Mouse (Mus musculus) heart, postnatal 4 days (tissue): ENCODE measurements around the gene Ssr1. TPM values are rescaled to one million over a fixed set of nuclear protein-coding genes. Genes with fewer than 3 reads are reported as not detected.

Experiments used
- DNase-seq: peaks from one replicate; pipeline ENCODE4 v3.0.0; 2021
- total RNA-seq, 2 experiments: library from RNA; stranded (reverse); gene quantifications; 2 replicates each; pipeline ENCODE4 v1.2.3; 2021

Ssr1 gene
- total RNA-seq, 2 experiments from 2014 or later, result 93.1 to 98.7 TPM

- DNase-seq, result peak; percentile 49
These were observed 49.7 kb downstream of the Ssr1 start for GRCm38 (mm10) chr13:37944306-37944705.

- DNase-seq, result no peak
These were observed 50.6 kb downstream of the Ssr1 start for GRCm38 (mm10) chr13:37943466-37943865.

GRCm38 (mm10) chr13:37942887-37943331 lies 51.1 kb downstream of the Ssr1 start:
- DNase-seq, result no peak

GRCm38 (mm10) chr13:37941950-37942886 lies 51.8 kb downstream of the Ssr1 start:
- DNase-seq, result no peak

DNA sequence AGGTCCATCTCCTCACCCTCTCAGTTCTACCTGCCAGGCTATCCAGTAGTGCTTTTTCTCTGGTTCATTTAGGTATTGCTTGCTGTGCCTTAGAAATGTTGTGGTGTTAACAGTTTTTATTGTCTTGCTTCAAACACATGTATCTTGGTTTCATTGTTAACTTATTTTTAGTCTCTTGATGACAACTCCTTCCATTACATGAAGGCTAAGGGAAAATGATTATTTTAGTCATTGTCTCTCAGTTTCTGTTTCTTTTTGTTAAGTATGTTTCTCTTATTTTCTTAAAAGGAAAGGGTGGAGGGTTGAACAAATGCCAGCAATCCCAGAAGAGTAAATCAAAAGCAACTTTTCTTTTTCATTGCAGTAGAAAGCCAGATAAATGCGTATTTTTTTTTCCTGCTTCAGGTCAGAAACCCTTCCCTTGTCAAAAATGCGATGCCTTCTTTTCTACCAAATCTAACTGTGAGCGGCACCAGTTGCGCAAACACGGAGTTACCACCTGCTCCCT lies 52.8 kb downstream of the Ssr1 start:
- no peak for DNase-seq

- no peak for DNase-seq
These were observed 53.4 kb downstream of the Ssr1 start for GRCm38 (mm10) chr13:37940649-37941048.

GRCm38 (mm10) chr13:37940167-37940566 lies 53.9 kb downstream of the Ssr1 start:
- no peak for DNase-seq

- DNase-seq, result no peak
These were observed 57.7 kb downstream of the Ssr1 start for GRCm38 (mm10) chr13:37936351-37936750.

GRCm38 (mm10) chr13:37934920-37935319 lies 59.1 kb downstream of the Ssr1 start:
- DNase-seq, result peak; percentile 69

DNA sequence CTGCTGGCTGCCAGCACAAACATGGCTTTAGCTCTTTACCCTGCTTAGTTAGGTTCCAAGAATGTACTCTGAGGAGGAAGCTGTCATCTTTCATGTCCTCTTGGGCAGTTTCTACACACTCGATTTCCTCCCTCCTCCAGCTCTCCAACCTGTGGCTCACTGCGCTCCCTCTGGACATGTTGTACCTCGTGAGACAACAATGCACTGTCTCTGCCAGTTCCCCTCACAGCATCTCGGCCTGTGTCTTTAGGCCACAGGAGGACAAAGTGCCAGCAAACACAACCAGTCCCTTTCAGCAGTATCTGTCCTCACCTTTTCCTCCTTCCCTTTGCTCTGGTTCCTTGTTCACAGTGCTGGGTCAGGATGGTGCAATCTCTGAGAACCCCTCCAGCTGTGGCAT lies 59.9 kb downstream of the Ssr1 start:
- DNase-seq, result no peak

DNA sequence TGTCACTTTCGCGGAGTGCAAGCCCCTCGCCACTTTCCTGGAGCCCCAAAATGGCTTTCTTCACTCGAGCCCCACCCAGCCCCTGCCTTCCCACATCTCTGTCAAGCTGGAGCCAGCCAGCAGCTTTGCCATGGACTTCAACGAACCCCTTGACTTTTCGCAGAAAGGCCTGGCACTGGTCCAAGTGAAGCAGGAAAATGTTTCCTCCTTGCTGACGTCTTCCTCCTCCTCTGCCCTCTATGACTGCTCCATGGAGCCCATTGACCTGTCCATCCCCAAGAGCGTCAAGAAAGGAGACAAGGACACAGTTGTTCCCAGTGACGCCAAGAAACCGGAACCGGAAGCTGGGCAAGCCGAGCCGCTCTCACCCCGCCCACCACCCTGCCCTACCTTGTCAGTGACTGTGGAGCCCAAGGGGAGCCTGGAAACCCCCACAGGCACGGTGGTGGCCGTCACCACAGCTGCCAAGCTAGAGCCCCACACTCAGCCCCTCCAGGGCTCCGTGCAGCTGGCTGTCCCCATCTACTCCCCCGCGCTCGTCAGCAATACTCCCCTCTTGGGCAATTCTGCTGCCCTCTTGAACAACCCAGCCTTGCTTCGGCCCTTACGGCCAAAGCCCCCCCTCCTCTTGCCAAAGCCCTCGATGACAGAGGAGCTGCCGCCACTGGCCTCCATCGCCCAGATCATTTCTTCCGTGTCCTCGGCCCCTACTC lies 62.7 kb downstream of the Ssr1 start:
- no peak for DNase-seq

DNA sequence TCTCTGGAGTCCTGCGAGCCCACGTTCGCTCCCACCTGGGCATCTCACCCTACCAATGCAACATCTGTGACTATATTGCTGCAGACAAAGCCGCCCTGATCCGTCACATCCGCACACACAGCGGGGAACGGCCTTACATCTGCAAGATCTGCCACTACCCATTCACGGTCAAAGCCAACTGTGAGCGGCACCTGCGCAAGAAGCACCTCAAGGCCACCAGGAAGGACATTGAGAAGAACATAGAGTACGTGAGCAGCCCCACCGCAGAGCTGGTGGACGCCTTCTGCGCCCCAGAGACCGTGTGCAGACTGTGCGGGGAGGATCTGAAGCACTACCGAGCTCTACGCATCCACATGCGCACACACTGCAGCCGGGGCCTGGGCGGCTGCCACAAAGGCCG lies 63.4 kb downstream of the Ssr1 start:
- DNase-seq, result no peak

- no peak for DNase-seq
These were observed 63.9 kb downstream of the Ssr1 start for GRCm38 (mm10) chr13:37930091-37930490.

DNA sequence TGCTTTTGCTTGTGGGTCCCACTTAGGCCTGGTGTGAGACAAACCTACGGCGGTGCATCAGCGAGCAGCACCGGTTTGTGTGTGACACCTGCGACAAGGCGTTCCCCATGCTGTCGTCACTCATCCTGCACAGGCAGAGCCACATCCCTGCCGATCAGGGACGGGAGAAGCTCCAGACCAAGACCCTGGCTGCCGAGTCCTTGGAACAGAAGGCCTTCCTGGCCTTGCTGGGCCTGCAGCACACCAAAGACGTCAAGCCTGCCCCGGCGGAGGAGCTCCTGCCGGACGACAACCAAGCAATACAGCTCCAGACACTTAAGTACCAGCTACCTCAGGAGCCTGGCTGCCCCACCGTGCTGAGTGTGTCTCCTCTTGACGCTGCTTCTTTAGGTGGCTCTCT lies 64.5 kb downstream of the Ssr1 start:
- no peak for DNase-seq

DNA sequence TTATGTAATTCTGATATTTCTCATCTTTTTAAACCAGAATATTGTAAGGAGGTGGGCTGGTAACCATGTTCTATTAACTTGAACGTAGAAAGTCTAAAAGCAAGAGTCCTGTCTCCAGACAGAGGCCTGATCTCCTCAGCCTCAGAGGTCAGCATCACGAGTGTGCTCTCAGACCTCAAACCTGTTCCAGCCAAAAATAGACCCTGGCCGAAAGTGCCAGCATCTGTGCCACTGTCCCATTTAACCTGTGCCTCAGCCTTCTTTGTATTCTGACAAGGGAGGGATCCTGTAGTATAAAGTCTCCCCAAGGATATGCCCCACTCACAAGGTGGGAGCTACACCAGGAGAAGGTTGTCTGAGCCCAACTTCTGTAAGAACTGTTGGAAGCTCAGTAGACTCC lies 67.6 kb downstream of the Ssr1 start:
- no peak for DNase-seq

DNA sequence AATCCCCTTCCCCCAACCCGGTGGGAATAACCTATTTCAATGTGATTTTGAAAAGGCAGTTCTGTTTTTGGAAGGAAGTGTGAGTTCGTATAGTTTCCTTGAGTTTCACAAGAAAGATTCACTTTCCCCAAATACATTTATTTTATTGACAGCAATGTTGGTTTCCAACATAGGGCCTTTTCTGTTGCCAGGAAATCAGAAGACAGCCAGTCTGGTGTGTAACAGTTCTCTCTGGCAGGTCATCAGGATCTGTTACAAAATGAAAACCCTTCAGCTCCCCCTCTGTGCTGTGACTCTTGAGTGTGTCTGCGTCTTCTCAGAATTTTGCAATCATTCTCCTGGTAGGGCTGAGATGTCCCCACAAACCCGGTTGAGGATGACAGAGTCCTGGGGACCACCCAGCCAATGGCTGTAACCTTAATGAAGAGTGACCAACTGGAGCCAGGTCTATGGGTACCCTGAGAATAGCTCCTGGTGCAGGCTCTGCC lies 69.5 kb downstream of the Ssr1 start:
- no peak for DNase-seq

GRCm38 (mm10) chr13:37923643-37924460 lies 70.2 kb downstream of the Ssr1 start:
- no peak for DNase-seq

DNA sequence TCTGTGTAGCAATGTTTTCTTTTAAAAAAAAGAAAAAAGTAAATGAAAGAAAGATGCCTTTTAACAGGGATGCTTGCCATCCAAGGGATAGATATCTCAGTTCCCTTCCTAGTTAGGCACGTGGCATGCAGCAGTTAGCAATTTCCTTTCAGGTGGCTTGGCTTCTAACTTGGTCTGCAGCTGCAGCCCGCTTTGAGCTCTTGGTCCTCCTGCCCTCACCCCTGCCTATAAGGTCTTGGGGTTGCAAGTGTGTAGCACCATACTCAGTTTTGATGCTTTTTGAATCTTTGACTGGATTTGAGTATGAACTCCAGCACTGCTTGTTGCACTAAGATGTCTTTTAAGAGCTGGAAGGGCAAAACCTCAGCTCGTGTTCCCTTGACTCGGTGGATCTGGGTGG lies 70.9 kb downstream of the Ssr1 start:
- DNase-seq, result no peak

- no peak for DNase-seq
These were observed 73.3 kb downstream of the Ssr1 start for GRCm38 (mm10) chr13:37920727-37921126.

DNA sequence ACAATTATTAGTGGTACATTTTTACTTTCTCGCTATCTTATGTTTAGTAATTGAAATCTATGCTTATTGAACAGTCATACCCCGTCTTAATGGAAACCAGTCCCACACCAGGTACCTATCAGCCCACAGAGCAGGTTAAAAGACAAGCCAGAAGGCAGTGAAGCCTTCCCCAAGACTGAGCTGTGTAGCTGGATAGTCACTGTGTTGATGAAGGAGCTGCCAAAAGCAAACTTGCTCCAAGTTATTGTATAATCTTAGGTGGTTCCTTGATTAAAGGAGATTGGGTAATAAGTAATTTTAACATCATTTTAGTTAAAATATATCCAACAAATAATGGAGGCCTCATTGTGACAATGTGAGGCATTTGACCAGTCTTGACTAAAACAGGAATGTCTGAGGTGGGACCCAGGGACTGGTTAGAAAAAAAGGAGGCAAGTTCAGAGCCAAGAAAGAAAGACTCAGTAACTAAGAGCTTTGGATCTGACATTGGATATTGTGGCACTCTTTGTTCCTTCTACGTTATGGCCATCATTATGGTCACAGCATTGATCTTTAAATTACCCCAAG lies 74.2 kb downstream of the Ssr1 start:
- DNase-seq, result no peak

DNA sequence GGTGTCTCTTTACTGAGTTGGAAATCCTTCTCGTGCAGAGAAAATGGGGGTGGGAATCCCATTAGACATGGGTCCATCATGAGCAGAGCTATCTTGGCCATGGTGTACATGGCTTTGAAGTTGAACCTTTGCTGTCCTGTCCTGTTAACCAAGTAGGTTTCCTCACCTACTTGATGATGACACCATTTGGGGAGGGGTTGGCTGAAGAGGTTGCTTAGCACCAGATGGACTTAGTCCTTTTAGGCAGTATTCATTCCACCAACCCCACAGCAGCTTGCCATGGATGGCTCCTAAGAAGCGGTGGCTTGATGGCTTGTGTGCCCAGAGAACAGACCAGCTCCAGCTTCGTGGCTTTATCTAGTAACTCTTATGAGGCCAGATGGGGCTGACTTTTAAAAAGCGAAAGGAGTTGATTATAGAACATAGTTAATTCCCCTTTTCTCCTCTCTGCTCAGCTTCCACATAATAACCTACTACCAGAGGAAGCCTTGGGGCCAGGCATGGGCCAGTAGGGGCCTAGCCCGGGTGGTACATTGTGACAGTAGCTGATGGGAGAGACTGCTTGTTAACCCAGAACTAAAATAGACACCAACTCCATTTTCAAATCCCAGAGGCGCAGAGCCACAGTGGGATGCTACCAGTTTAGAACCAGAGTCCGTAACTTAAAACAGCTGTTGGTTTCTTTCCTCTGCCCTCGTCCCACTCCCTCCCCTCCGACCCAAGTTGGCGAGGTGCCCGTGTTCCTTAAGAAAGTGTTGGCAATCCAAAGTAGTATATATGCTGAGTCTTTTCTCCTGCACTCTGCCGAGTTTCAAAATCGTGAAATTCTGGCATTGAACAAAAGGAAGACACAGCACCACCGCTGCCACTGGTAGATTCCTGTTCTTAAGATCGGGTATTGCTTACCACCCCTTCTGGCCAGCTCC lies 75.4 kb downstream of the Ssr1 start:
- DNase-seq, result no peak
